Mouse (Mus musculus) ES-Bruce4 (cell line): ENCODE measurements around the gene Phpt1. TPM values are rescaled to one million over a fixed set of nuclear protein-coding genes. Genes with fewer than 3 reads are reported as not detected.
A peak's percentile ranks its signal among the peaks of the same experiment; 100 is the strongest.

Source experiments
- H3K27ac ChIP-seq: 2 replicates; pipeline ENCODE4 v1.5.1; 2012; ENCODE audit warnings: low read length, inconsistent platforms; ENCODE audit not compliant: insufficient read depth
- H3K27me3 ChIP-seq: 2 replicates; pipeline ENCODE4 v1.6.1; 2012; ENCODE audit warnings: mild to moderate bottlenecking, low read length, inconsistent platforms; ENCODE audit not compliant: control insufficient read depth, poor library complexity, insufficient read depth, severe bottlenecking
- H3K36me3 ChIP-seq: 2 replicates; pipeline ENCODE4 v1.6.1; 2012; ENCODE audit warnings: inconsistent platforms, mild to moderate bottlenecking, low read length, moderate library complexity; ENCODE audit not compliant: control insufficient read depth, poor library complexity, insufficient read depth, severe bottlenecking
- H3K4me1 ChIP-seq: one replicate; pipeline ENCODE4 v1.8.1; 2011; ENCODE audit warnings: low read length; ENCODE audit not compliant: control insufficient read depth, insufficient read depth
- H3K4me3 ChIP-seq: 2 replicates; pipeline ENCODE4 v1.5.1; 2011; ENCODE audit warnings: low read depth, mild to moderate bottlenecking, low read length
- H3K9ac ChIP-seq: 2 replicates; pipeline ENCODE4 v1.6.1; 2012; ENCODE audit warnings: low read depth, mild to moderate bottlenecking, inconsistent platforms; ENCODE audit not compliant: poor library complexity, severe bottlenecking
- H3K9me3 ChIP-seq: replicated peaks from 2 replicates; pipeline ENCODE4 v1.6.1; 2012; ENCODE audit warnings: mild to moderate bottlenecking, low read length, inconsistent platforms; ENCODE audit not compliant: control insufficient read depth, poor library complexity, insufficient read depth, severe bottlenecking
- CTCF ChIP-seq: IDR thresholded peaks from one replicate; pipeline ENCODE4 v1.8.1; 2011; ENCODE audit warnings: low read depth, low read length
- EP300 ChIP-seq: IDR thresholded peaks from 2 replicates; pipeline ENCODE4 v1.6.1; 2011; ENCODE audit warnings: low read depth, low read length; ENCODE audit not compliant: insufficient read depth
- POLR2A ChIP-seq: IDR thresholded peaks from one replicate; pipeline ENCODE4 v1.8.1; 2011; ENCODE audit warnings: low read length; ENCODE audit not compliant: insufficient read depth
- polyA plus RNA-seq: library from polyadenylated mRNA; stranded (reverse); fragments of >200 nt; gene quantifications from 2 replicates; pipeline ENCODE4 v1.2.4, GENCODE M21; 2011; ENCODE audit warnings: low read depth; ENCODE audit not compliant: missing spikeins, insufficient read depth, insufficient read length

Phpt1 gene
- polyA plus RNA-seq, 1 experiment: 37.0 TPM

DNA sequence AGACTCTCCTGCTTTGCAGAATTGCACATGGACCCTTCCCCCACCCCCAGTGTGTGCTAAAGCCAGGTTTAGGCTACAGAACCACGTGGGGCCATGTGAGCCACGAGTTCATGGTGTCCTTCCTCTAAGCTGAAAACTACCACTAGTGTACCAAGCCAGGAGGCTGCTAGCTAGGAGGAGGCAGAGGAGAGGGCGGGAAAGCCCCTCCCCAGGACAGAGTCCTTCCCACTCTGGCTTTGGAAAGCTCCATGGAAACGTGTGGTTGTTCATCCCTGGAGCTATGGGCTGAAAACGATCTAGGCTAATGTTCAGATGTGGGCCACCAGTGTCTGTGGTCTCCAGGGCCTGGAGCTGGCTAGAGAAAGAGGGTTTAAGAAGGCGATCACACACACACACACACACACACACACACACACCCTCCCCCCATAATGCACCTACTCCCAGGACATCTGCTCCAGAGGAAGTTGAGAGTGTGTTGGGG lies 5.6 kb upstream of the Phpt1 start:
- Histone ChIP-seq H3K27me3 (peaks cover 5% of the 10 kb centered on the region; the same call in 1 of the 2 replicates), H3K4me1 (peaks cover under 1% of the 10 kb centered on the region), H3K27ac (no peak overlapping the region), H3K4me3 (no peak overlapping the region), H3K9ac (no peak overlapping the region), H3K9me3 (no peaks in the 10 kb centered on the region), H3K36me3 (no peaks in the 10 kb centered on the region)
- TF ChIP-seq POLR2A (no peak), EP300 (no peak), CTCF (no peak)

DNA sequence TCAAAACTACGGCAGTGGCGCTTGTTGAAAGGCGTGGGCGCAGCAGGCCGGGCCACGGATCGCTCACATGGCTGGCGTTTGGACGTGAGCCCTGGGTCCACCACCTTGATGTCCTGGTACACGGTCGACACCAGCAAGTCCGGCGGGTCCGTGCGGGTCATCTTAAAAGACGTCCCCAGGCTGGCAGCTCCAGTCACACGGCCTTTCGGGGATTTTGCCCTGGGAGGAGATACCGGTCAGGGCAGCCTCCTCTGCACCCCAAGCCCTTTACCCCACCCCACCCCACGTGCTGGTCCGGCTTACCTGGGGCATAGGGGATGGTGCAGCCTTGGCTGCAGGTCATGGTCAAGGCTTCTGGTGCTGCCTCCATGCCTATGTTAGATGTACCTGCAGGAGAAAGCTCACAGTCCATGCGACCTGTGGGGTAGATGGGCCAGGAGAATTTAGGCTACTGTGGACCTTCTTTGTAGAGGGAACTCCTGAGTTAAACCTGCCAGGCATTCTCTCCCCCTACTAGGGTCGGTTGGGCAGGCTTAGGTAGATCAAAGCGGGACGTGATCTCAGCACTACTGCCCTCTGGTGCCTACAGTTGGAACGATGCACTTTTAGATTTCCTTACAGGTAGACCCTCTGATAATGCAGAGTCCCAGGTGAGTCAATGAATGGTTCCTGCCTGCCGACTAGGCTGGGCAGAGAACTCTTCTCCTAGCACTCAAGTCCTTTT lies 4.9 kb upstream of the Phpt1 start:
- TF ChIP-seq EP300: no peak
- TF ChIP-seq CTCF: peak; percentile 67
- no peak for TF ChIP-seq POLR2A
- no peaks in the 10 kb centered on the region for H3K36me3 ChIP-seq
- peaks cover 2% of the 10 kb centered on the region for H3K4me1 ChIP-seq
- H3K9me3 ChIP-seq: no peaks in the 10 kb centered on the region
- H3K27ac ChIP-seq: no peak overlapping the region
- peak overlapping the region; percentile 24 for H3K4me3 ChIP-seq
- peaks cover 5% of the 10 kb centered on the region; the same call in 1 of the 2 replicates for H3K27me3 ChIP-seq
- peak overlapping the region; percentile 15; the same call in 1 of the 2 replicates for H3K9ac ChIP-seq

DNA sequence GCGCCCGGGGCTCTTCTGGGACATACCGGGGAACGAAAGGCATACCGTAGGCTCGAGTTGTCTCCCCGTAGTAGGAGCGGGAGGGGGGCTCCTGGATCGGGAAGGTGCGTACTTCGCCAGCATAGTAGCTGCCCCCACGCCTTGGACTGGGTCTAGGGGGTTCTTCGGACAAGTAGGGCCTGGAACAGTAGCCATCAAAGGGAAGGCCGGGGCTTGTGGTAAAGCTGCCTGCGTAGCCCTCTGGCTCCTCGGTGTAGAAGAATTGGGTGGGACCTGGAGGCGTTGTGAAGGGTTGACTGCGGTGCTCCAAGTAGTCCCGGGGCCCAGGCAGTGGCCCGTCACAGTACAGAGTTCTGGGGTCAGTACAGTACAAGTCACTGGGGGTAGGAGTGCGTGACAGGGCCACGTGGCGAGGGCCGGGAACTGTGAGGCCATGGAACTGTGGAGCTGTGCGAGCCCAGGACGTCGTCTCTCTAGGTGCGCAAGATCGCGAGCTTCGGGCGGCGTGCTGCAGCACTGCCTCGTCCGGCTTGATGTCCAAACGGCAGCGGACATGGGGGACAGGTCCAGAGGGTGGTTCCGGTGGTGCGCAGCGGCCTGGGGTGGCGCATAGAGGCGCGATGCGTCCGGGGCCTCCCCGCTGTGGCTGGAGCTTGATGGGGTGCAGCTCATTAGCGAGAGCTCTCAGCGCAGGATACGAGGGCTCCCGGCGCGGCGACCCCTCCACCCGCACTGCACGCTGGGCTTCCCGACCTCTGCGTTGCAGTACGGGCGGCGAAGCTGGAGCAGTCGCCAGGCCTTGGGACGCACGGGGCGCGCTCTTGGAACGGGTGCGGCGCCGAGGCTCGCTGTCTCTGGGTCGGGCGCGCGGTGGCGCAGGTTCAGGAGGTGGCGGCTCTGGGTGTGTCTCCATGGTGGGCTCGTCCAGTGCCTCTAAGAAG lies 4.0 kb upstream of the Phpt1 start:
- Histone ChIP-seq H3K4me1 (peaks cover 2% of the 10 kb centered on the region), H3K9ac (peak overlapping the region; percentile 15; the same call in 1 of the 2 replicates), H3K4me3 (peak overlapping the region; percentile 24), H3K36me3 (no peaks in the 10 kb centered on the region), H3K27me3 (peaks cover 5% of the 10 kb centered on the region; the same call in 1 of the 2 replicates), H3K9me3 (no peaks in the 10 kb centered on the region), H3K27ac (no peak overlapping the region)
- TF ChIP-seq EP300 (no peak), POLR2A (no peak), CTCF (no peak)

DNA sequence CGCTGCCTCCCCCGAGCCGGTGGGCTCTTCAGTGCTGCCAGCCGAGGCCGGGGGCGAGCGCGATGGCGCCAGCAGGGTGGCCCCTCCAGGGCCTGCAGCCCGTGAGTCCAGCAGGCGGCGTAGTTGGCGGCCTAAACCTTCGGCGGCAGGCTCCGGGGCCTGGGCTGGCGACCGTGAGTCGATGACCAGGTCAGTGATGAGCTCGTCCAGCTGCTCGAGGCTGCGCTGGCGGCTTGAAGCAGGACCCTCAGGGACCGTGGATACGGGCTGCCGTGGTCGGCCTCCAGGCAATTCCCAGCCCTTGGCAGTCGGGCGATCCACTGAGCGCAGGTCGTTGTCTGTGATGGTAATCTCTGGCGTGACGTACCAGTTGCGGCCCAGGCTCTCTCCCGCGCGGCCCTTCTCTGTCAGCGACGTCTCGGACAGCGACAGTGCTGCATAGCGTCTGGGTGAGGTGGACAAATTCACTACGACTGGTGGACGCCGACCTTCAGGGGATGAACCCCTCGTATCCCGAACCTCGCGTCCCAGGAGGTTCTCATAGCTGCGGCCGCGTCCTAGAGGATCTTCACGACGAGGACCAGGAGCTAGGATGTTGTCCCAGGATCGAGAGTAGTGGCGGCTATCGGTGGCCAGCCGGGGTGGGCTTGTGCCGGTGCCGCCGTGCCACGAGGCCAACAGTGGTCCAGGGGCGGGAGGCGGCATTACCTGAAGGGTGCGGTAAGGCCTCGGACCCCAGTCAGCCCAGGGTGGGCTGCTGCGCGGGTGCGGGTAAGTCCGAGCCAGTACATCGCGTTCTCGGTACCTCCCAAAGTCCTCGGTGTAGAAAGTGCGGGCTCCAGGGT lies 3.1 kb upstream of the Phpt1 start:
- Histone ChIP-seq H3K4me3 (peak overlapping the region; percentile 3; the same call in 1 of the 2 replicates), H3K9ac (no peak overlapping the region), H3K27me3 (peaks cover 5% of the 10 kb centered on the region; the same call in 1 of the 2 replicates), H3K4me1 (peaks cover 2% of the 10 kb centered on the region), H3K36me3 (no peaks in the 10 kb centered on the region), H3K27ac (no peak overlapping the region), H3K9me3 (no peaks in the 10 kb centered on the region)
- no peak for TF ChIP-seq POLR2A
- TF ChIP-seq CTCF: peak; percentile 13
- TF ChIP-seq EP300: no peak
